Mouse (Mus musculus): ENCODE measurements around the gene Gins1. TPM values are rescaled to one million over a fixed set of nuclear protein-coding genes. Genes with fewer than 3 reads are reported as not detected.
"Not testable (repeated sequence)": the region's sequence is repeated elsewhere in the genome, so short reads cannot be mapped to it uniquely, and the experiment has no call there.

Gins1 gene
- polyA plus RNA-seq, 1 experiment from 2014 or later: 54.9 TPM

GRCm38 (mm10) chr2:150934659-150935058 is 29.5 kb downstream of the Gins1 start:
- no peak for ATAC-seq (ENCODE audit: insufficient number of reproducible peaks, insufficient read depth, low FRiP score, low TSS enrichment, low read depth)
- Histone ChIP-seq H3K27me3 (no peaks in the 10 kb centered on the region), H3K4me1 (no peaks in the 10 kb centered on the region), H3K9me3 (no peaks in the 10 kb centered on the region), H3K4me2 (no peak overlapping the region), H3K4me3 (no peak overlapping the region), H3K36me3 (peaks cover 76% of the 10 kb centered on the region), H3K9ac (no peak overlapping the region), H3K27ac (no peak overlapping the region)
- 92% methylated on average over 4 of the region's 4 CpGs for WGBS

GRCm38 (mm10) chr2:150944017-150944416 is 38.8 kb downstream of the Gins1 start:
- Histone ChIP-seq H3K4me3 (no peak overlapping the region), H3K36me3 (peaks cover 41% of the 10 kb centered on the region), H3K4me2 (no peak overlapping the region), H3K27me3 (no peaks in the 10 kb centered on the region), H3K4me1 (no peaks in the 10 kb centered on the region), H3K27ac (no peak overlapping the region), H3K9ac (no peak overlapping the region), H3K9me3 (no peaks in the 10 kb centered on the region)
- 94% methylated on average over 5 of the region's 5 CpGs for WGBS
- no peak for ATAC-seq (ENCODE audit: insufficient number of reproducible peaks, insufficient read depth, low FRiP score, low TSS enrichment, low read depth)

GRCm38 (mm10) chr2:150947341-150947740 is 42.1 kb downstream of the Gins1 start:
- not testable (repeated sequence) for H3K9ac ChIP-seq; H3K4me3 ChIP-seq; H3K27ac ChIP-seq; H3K4me1 ChIP-seq; H3K9me3 ChIP-seq; ATAC-seq (ENCODE audit: insufficient number of reproducible peaks, insufficient read depth, low FRiP score, low TSS enrichment, low read depth); H3K4me2 ChIP-seq; H3K27me3 ChIP-seq
- WGBS: 89% methylated on average over 5 of the region's 5 CpGs
- H3K36me3 ChIP-seq: peaks cover 63% of the 10 kb centered on the region

GRCm38 (mm10) chr2:150947880-150948611 is 42.8 kb downstream of the Gins1 start:
- H3K4me2 ChIP-seq; H3K4me1 ChIP-seq; H3K27ac ChIP-seq; H3K9ac ChIP-seq; ATAC-seq (ENCODE audit: insufficient number of reproducible peaks, insufficient read depth, low FRiP score, low TSS enrichment, low read depth); H3K27me3 ChIP-seq; H3K9me3 ChIP-seq; H3K4me3 ChIP-seq: not testable (repeated sequence)
- peaks cover 70% of the 10 kb centered on the region for H3K36me3 ChIP-seq
- 89% methylated on average over 12 of the region's 12 CpGs for WGBS

GRCm38 (mm10) chr2:150948786-150949185 is 43.6 kb downstream of the Gins1 start:
- H3K27me3 ChIP-seq: no peaks in the 10 kb centered on the region
- no peaks in the 10 kb centered on the region for H3K9me3 ChIP-seq
- H3K4me3 ChIP-seq: no peak overlapping the region
- no peaks in the 10 kb centered on the region for H3K4me1 ChIP-seq
- H3K27ac ChIP-seq: no peak overlapping the region
- peaks cover 70% of the 10 kb centered on the region for H3K36me3 ChIP-seq
- WGBS: 92% methylated on average over 5 of the region's 5 CpGs
- ATAC-seq (ENCODE audit: insufficient number of reproducible peaks, insufficient read depth, low FRiP score, low TSS enrichment, low read depth): no peak
- no peak overlapping the region for H3K4me2 ChIP-seq
- H3K9ac ChIP-seq: no peak overlapping the region

- Histone ChIP-seq H3K27me3 (no peaks in the 10 kb centered on the region), H3K4me3 (no peak overlapping the region), H3K36me3 (peaks cover 69% of the 10 kb centered on the region), H3K9ac (no peak overlapping the region), H3K4me1 (no peaks in the 10 kb centered on the region), H3K9me3 (no peaks in the 10 kb centered on the region), H3K27ac (no peak overlapping the region), H3K4me2 (no peak overlapping the region)
- WGBS: 91% methylated on average over 3 of the region's 3 CpGs
- ATAC-seq (ENCODE audit: insufficient number of reproducible peaks, insufficient read depth, low FRiP score, low TSS enrichment, low read depth): no peak
Measured at GRCm38 (mm10) chr2:150949652-150950051, 44.5 kb downstream of the Gins1 start.

GRCm38 (mm10) chr2:150950056-150950455 is 44.9 kb downstream of the Gins1 start:
- 92% methylated on average over 6 of the region's 6 CpGs for WGBS
- Histone ChIP-seq H3K4me2 (no peak overlapping the region), H3K36me3 (peaks cover 70% of the 10 kb centered on the region)

GRCm38 (mm10) chr2:150951201-150951600 is 46.0 kb downstream of the Gins1 start:
- Histone ChIP-seq H3K9me3 (no peaks in the 10 kb centered on the region), H3K4me1 (no peaks in the 10 kb centered on the region), H3K4me2 (no peak overlapping the region), H3K9ac (no peak overlapping the region), H3K27me3 (no peaks in the 10 kb centered on the region), H3K27ac (no peak overlapping the region), H3K36me3 (peaks cover 77% of the 10 kb centered on the region), H3K4me3 (no peak overlapping the region)
- no peak for ATAC-seq (ENCODE audit: insufficient number of reproducible peaks, insufficient read depth, low FRiP score, low TSS enrichment, low read depth)
- WGBS: 84% methylated on average over 2 of the region's 2 CpGs

More at GRCm38 (mm10) chr2:150950056-150950455, 44.9 kb downstream of the Gins1 start:
- no peaks in the 10 kb centered on the region for H3K27me3 ChIP-seq
- H3K4me3 ChIP-seq: no peak overlapping the region
- H3K9ac ChIP-seq: no peak overlapping the region
- no peak overlapping the region for H3K27ac ChIP-seq
- no peaks in the 10 kb centered on the region for H3K9me3 ChIP-seq
- no peaks in the 10 kb centered on the region for H3K4me1 ChIP-seq
- no peak for ATAC-seq (ENCODE audit: insufficient number of reproducible peaks, insufficient read depth, low FRiP score, low TSS enrichment, low read depth)

- H3K9ac ChIP-seq: no peak overlapping the region
- ATAC-seq (ENCODE audit: insufficient number of reproducible peaks, insufficient read depth, low FRiP score, low TSS enrichment, low read depth): no peak
- H3K4me3 ChIP-seq: no peak overlapping the region
- no peak overlapping the region for H3K4me2 ChIP-seq
- H3K4me1 ChIP-seq: no peaks in the 10 kb centered on the region
- whole genome bisulfite sequencing: 86% methylated on average over 1 of the region's 1 CpGs
- peaks cover 81% of the 10 kb centered on the region for H3K36me3 ChIP-seq
- H3K9me3 ChIP-seq: no peaks in the 10 kb centered on the region
- H3K27me3 ChIP-seq: no peaks in the 10 kb centered on the region
- no peak overlapping the region for H3K27ac ChIP-seq
Measured at GRCm38 (mm10) chr2:150955859-150956258, 50.7 kb downstream of the Gins1 start.

GRCm38 (mm10) chr2:150959521-150959920 is 54.3 kb downstream of the Gins1 start:
- no peak overlapping the region for H3K9ac ChIP-seq
- no peak overlapping the region for H3K4me3 ChIP-seq
- no peaks in the 10 kb centered on the region for H3K27me3 ChIP-seq
- 91% methylated on average over 10 of the region's 10 CpGs for WGBS
- H3K4me2 ChIP-seq: no peak overlapping the region
- H3K36me3 ChIP-seq: peaks cover 75% of the 10 kb centered on the region
- H3K27ac ChIP-seq: no peak overlapping the region
- H3K9me3 ChIP-seq: no peaks in the 10 kb centered on the region
- no peak for ATAC-seq (ENCODE audit: insufficient number of reproducible peaks, insufficient read depth, low FRiP score, low TSS enrichment, low read depth)
- H3K4me1 ChIP-seq: no peaks in the 10 kb centered on the region

- H3K4me3 ChIP-seq: no peak overlapping the region
- H3K9me3 ChIP-seq: no peaks in the 10 kb centered on the region
- ATAC-seq (ENCODE audit: insufficient number of reproducible peaks, insufficient read depth, low FRiP score, low TSS enrichment, low read depth): no peak
- H3K27me3 ChIP-seq: no peaks in the 10 kb centered on the region
- no peak overlapping the region for H3K9ac ChIP-seq
- H3K4me1 ChIP-seq: no peaks in the 10 kb centered on the region
- H3K4me2 ChIP-seq: no peak overlapping the region
- H3K27ac ChIP-seq: no peak overlapping the region
- peaks cover 69% of the 10 kb centered on the region for H3K36me3 ChIP-seq
- WGBS: 88% methylated on average over 3 of the region's 3 CpGs
Measured at GRCm38 (mm10) chr2:150963246-150963645, 58.0 kb downstream of the Gins1 start.

GRCm38 (mm10) chr2:150964641-150965040 is 59.4 kb downstream of the Gins1 start:
- H3K4me2 ChIP-seq: no peak overlapping the region
- peaks cover 62% of the 10 kb centered on the region for H3K36me3 ChIP-seq
- H3K4me3 ChIP-seq: no peak overlapping the region
- H3K27me3 ChIP-seq: no peaks in the 10 kb centered on the region
- no peak overlapping the region for H3K9ac ChIP-seq
- 86% methylated on average over 3 of the region's 3 CpGs for WGBS
- no peak overlapping the region for H3K27ac ChIP-seq
- no peak for ATAC-seq (ENCODE audit: insufficient number of reproducible peaks, insufficient read depth, low FRiP score, low TSS enrichment, low read depth)
- H3K9me3 ChIP-seq: no peaks in the 10 kb centered on the region
- no peaks in the 10 kb centered on the region for H3K4me1 ChIP-seq
